Mouse (Mus musculus): Measurements from ENCODE around the gene Shkbp1. TPM values are rescaled to one million over a fixed set of nuclear protein-coding genes. Genes with fewer than 3 reads are reported as not detected.
A peak's percentile ranks its signal among the peaks of the same experiment; 100 is the strongest.

The Shkbp1 gene
- 46.1 and 61.2 TPM in 2 replicates for polyA plus RNA-seq (2016; fragmentation: Nextera tagmentation; extraction: Ambion mirVana)

DNA sequence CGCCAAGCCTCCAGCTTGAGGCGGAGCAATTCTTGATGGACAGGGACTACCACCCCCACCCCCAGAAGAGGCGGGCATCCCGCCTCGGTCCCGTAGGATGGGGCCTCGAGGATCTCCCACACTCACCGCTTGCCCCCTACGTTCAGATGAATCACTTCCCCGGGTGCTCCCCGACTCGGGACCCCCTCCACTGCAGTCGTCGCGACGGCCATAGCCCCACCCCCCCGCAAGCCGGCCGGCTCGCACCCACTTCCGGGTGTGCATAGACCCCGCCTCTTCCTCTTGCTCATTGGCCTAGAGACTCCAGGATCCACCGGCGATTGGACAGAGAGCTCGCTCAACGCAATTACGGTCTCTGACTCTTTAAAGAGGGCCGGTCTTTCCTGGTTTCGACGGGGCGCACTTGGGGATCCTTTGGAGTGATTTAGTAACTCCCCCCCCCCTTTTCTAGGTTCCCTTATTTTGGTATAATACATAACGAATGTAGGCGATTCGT lies at the start of gene Shkbp1:
TSS of gene Shkbp1 (minus strand) at position 275 of the 496 bp plus-strand sequence.
- no peaks in the 10 kb centered on the region for H3K9me3 ChIP-seq (replicated peaks)
- peak within 1 kb of the TSS; percentile 72 for H3K27ac ChIP-seq
- WGBS = under 1% methylated on average over 34 of the region's 34 CpGs

DNA sequence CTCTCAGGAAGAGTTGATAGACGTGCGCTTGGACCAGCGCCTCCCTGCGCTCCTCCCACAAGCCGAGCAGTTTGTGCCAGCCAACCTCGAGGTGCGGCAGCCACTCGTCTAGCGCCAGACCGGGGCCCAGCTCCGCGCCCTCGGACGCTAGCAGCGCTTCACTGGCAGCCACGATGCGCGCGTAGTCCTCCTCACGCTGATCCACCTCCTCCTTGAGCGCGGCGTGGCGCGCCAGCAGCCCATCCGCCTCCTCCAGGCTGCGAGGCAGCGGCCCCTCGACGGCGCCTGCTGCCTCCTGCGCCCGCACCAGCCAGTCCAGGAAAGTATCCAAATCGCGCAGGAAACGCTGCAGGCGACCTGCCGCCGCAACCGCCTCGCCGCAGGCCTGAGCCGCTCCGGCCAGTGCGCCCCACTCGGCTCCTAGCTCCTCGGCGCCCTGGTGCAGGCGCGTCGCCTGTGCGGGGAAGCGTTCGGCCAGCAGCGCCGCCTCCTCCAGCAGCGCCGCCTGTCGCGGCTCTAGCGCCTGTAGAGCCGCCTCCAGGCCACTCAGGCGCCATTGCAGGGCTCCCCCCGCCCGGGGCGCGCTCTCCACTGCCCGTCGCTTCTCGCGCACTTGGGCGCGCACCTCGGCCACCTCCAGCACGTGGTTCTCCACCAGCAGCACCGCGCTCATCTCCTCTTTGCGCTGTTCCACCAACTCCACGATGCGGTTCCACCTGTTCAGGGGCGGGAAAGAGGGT lies 48.6 kb upstream of the Shkbp1 start:
- peaks cover 23% of the 10 kb centered on the region for H3K4me1 ChIP-seq
- peak overlapping the region; percentile 27 for H3K4me3 ChIP-seq
- no peaks in the 10 kb centered on the region for H3K9me3 ChIP-seq (replicated peaks)
- H3K36me3 ChIP-seq = no peaks in the 10 kb centered on the region
- peaks cover 98% of the 10 kb centered on the region for H3K27me3 ChIP-seq (ENCODE audit: low read depth, poor library complexity, severe bottlenecking)
- 7% methylated on average over 81 of the region's 81 CpGs for WGBS
- H3K27ac ChIP-seq = no peak overlapping the region
- DNase-seq (ENCODE audit: low spot score) = peak; percentile 37

More for the DNA sequence above, at the start of gene Shkbp1:
- Histone ChIP-seq H3K27me3 (ENCODE audit: low read depth, poor library complexity, severe bottlenecking) (peaks cover 42% of the 10 kb centered on the region), H3K36me3 (peaks cover 11% of the 10 kb centered on the region), H3K4me3 (peak within 1 kb of the TSS; percentile 67), H3K4me1 (peaks cover 32% of the 10 kb centered on the region)
- DNase-seq (ENCODE audit: low spot score) = peak; percentile 89

DNA sequence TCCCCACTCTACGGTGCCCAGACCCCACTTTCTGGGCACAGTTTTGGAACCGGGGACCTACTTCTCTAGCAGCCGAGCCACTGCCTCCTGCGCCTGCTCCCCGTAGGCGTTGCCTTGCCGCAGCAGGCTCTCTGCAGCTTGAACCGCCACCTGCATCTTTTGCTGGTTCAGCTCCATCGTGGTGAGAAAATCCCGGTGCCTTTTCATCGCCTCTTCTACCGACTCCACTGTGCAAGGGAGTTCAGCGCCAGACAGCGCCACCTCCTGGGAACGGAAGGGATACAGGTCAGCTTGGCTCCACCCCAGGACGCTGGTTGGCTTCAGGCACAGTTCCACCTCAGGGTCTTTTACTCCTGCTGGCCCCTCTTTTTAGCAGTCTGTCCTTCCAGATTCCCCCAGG lies 46.9 kb upstream of the Shkbp1 start:
- Histone ChIP-seq H3K27ac (no peak overlapping the region), H3K36me3 (no peaks in the 10 kb centered on the region), H3K9me3 (replicated peaks) (no peaks in the 10 kb centered on the region), H3K27me3 (ENCODE audit: low read depth, poor library complexity, severe bottlenecking) (peaks cover 96% of the 10 kb centered on the region), H3K4me1 (peaks cover 8% of the 10 kb centered on the region), H3K4me3 (no peak overlapping the region)
- WGBS = 13% methylated on average over 16 of the region's 16 CpGs
- peak; percentile 68 for DNase-seq (ENCODE audit: low spot score)

DNA sequence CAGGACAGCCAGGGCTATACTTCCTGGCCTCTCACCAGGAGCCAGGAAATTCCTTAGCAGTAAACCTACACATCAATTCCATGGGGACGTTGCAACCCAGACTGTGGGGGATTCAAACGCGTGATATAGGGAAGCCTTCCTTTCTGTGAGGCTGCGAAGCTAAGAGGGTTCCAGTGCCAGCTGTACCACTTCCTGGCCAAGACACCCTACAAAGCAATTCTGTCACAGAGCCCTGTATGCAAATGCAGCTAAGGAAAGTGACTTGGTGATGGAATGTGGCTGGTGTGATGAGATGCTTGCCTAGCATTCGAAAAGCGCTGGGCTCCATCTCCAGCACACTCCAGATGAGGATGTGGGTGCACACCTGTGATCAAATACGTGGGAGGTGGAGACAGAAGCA lies 44.7 kb upstream of the Shkbp1 start:
- peaks cover 96% of the 10 kb centered on the region for H3K27me3 ChIP-seq (ENCODE audit: low read depth, poor library complexity, severe bottlenecking)
- WGBS = 86% methylated on average over 7 of the region's 7 CpGs
- no peak overlapping the region for H3K4me3 ChIP-seq
- H3K27ac ChIP-seq = no peak overlapping the region
- H3K36me3 ChIP-seq = no peaks in the 10 kb centered on the region
- no peak for DNase-seq (ENCODE audit: low spot score)
- peaks cover 15% of the 10 kb centered on the region for H3K4me1 ChIP-seq
- H3K9me3 ChIP-seq (replicated peaks) = no peaks in the 10 kb centered on the region

DNA sequence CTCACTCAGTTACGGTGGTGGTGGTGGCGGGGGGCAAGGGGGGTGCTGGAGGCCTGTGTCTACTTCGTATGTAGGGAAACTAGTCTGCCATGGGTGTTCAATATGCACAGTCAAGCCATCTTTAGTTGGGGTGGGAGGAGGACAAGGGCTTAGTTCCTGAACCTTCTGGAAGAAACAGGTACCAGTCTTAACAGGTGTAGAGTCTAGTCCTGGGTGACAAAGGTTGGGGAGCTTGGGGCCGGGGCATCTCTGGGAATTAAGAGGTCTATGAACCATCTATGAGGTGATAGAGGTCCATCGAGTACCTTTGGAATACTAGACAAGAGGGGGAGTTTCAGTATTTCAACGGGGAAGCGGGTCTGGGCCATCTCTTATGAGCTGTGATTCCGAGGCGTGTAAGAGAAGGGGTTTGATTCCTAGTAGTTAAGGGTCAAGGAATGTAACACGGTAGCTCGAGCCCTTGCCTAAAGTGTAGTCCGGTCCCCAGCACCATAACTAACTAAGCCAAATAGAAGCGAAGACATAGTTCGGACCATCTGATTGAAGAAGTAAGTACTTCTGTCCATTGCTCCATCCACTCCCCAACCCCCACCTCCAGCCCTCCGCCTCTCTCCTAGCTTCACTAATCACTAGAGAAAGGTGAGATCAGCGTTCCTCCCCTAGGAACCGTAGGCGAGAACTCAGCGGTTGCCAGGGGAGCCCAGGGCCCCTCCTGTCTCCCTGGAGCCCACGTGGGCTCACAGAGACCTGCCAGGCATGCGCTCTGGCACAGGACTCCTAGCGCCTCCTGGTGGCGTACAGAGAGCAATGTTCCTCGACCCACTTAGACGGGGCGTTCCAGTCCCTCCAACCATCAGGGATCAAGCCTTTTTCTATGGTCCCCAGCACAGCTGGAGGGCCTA lies 41.5 kb upstream of the Shkbp1 start:
- H3K36me3 ChIP-seq = no peaks in the 10 kb centered on the region
- peak; percentile 75 for DNase-seq (ENCODE audit: low spot score)
- H3K4me3 ChIP-seq = peak overlapping the region; percentile 57; the same call in 1 of the 2 replicates
- peaks cover 9% of the 10 kb centered on the region for H3K4me1 ChIP-seq
- 18% methylated on average over 26 of the region's 26 CpGs for WGBS
- H3K27me3 ChIP-seq (ENCODE audit: low read depth, poor library complexity, severe bottlenecking) = peaks cover 96% of the 10 kb centered on the region
- H3K9me3 ChIP-seq (replicated peaks) = no peaks in the 10 kb centered on the region
- H3K27ac ChIP-seq = no peak overlapping the region

DNA sequence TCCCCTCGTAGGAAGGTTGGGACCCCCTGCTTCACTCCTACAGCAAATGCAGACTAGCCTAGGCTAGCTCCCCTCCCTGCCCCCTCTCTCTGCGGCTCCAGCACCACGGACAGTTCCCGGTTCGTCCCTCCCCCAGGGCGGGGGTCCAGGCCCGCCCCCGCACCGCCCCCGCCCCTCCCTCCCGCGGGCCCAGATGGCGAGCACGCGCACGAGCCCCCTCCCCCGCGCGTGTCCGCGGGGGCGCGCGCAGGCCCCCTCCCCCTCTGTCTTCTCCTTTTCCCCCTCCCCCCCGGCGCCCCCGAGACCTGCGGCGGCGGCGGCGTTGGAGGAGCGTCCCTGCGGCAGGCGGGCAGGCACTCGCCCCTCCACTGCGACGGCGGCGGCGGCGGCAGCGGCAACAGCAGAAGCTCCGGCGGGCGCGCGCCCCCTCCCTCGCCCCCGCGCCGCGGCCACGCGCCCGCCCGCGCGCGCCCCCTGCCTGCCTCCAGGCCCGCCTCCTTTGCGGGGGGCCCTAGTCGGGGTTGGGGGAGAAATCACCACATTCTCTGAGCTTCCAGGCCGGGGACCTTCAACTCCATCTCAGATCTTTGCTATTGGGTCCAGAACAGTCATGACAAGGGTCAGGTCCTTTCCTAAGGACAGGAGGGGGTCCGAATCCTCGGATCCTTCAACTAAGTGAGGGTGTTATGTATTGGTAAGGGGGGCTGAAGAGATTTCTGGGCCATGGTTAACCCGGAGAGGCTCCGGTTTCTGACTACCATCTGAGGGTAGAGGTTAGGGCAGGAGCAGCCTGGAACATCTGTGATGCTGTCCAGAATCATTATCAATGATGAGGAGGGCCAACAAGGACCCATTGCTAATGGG lies 40.6 kb upstream of the Shkbp1 start:
- H3K27me3 ChIP-seq (ENCODE audit: low read depth, poor library complexity, severe bottlenecking) = peaks cover 96% of the 10 kb centered on the region
- DNase-seq (ENCODE audit: low spot score) = peak; percentile 77
- peaks cover 9% of the 10 kb centered on the region for H3K4me1 ChIP-seq
- H3K27ac ChIP-seq = no peak overlapping the region
- H3K4me3 ChIP-seq = peak overlapping the region; percentile 57
- no peaks in the 10 kb centered on the region for H3K9me3 ChIP-seq (replicated peaks)
- WGBS = 4% methylated on average over 51 of the region's 68 CpGs
- no peaks in the 10 kb centered on the region for H3K36me3 ChIP-seq

DNA sequence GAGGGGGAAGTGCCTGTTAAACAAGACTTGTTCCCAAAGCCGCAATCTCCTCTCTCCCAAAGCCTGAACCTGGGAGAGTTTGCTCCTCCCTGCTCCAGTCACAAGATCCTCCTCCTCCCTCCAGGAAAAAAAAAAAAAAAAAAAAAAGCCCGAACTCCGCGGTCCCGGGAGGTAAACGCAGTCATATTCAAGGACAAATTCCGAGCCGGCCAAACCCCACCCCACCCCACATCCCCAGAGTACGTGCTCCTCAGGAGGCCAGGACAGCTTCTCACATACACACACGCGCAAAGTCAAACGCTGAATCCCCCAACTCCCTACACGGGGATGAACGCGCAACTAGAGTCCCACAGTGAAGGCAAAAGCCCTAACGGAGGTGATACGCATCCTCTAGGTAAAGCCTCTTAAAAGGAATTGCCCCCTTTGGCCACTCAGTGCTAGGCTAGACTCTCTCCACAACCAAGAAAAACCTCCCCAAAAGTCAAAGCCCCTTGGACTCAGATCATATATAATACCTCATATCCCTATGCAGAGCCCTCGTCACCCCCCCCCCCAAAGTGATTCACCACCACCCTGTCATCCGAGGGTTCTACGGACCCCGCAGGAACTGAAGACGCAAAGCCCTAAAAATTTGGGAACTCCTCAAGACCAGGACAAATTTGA lies 39.8 kb upstream of the Shkbp1 start:
- no peaks in the 10 kb centered on the region for H3K9me3 ChIP-seq (replicated peaks)
- H3K27ac ChIP-seq = no peak overlapping the region
- no peak for DNase-seq (ENCODE audit: low spot score)
- H3K4me1 ChIP-seq = peaks cover 9% of the 10 kb centered on the region
- peak overlapping the region; percentile 57 for H3K4me3 ChIP-seq
- WGBS = 3% methylated on average over 22 of the region's 22 CpGs
- peaks cover 96% of the 10 kb centered on the region for H3K27me3 ChIP-seq (ENCODE audit: low read depth, poor library complexity, severe bottlenecking)
- H3K36me3 ChIP-seq = no peaks in the 10 kb centered on the region

DNA sequence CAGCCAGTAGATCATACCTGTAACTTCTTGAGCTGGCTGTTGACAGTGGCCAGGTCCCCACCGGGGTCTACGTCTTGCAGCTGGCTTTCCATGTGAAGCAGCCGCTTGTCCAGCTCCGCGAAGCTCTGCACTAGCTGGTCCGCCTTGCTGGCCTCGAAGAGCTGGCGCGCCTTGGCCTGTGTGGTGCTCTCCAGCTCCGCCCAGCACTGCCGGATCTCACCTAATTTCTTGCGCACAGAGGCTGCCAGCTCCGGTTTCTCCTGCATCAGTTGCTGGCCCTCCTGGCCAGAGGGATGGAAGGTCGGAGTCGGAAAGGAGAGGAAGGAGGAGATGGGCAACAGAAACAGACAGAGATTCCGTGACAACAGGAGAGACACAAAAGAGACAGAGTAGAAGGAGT lies 35.6 kb upstream of the Shkbp1 start:
- Histone ChIP-seq H3K4me1 (peaks cover 4% of the 10 kb centered on the region), H3K27me3 (ENCODE audit: low read depth, poor library complexity, severe bottlenecking) (peaks cover 63% of the 10 kb centered on the region)
- WGBS = 36% methylated on average over 16 of the region's 16 CpGs

DNA sequence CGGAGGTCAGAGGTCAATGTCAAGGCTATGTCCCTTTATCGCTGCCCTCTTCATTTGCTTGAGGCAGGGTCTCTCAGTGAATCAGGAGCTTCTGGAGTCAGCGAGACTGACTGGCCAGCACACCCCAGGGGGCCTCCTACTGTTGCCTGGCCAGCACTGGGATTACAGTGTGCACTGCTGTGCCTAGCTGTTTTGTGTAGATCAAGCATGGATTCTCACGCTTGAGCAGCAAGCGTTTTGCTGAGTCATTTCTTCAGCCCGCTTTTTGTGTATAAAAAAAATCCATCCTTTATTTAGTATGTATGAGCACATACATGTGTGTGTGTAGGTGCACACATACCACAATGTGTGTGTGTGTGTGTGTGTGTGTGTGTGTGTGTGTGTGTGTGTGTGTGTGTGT lies 33.4 kb upstream of the Shkbp1 start:
- 82% methylated on average over 6 of the region's 6 CpGs for WGBS

More for the DNA sequence above, 35.6 kb upstream of the Shkbp1 start:
- H3K4me3 ChIP-seq = no peak overlapping the region
- H3K36me3 ChIP-seq = no peaks in the 10 kb centered on the region
- no peak overlapping the region for H3K27ac ChIP-seq
- no peak for DNase-seq (ENCODE audit: low spot score)
- H3K9me3 ChIP-seq (replicated peaks) = no peaks in the 10 kb centered on the region

DNA sequence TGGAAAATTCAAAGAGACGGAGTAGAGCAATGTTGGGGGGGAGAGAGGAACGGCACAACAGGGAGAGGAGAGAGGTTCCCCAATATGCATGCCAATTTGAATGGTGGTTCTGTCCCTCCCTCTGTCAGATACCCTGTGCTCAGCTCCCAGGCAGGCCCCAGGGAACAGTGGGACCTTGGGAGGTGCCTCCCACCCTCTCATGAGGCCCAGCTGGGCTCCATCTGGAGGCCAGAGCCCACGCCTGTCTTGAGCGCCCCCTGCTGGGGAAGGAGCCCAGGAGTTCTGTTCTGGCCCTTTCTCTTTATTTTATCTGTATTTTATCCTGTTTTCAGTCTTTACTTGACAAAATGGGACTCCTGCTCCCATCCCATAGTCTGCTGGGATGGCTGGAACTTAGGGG lies 28.9 kb upstream of the Shkbp1 start:
- H3K36me3 ChIP-seq = no peaks in the 10 kb centered on the region
- H3K27me3 ChIP-seq (ENCODE audit: low read depth, poor library complexity, severe bottlenecking) = 0 out of 2 replicates have a peak, but pooled peaks cover 13% of the 10 kb centered on the region
- DNase-seq (ENCODE audit: low spot score) = peak; percentile 86
- no peak overlapping the region for H3K27ac ChIP-seq
- no peaks in the 10 kb centered on the region for H3K4me1 ChIP-seq
- no peak overlapping the region for H3K4me3 ChIP-seq
- WGBS = 37% methylated on average over 4 of the region's 4 CpGs
- no peaks in the 10 kb centered on the region for H3K9me3 ChIP-seq (replicated peaks)

More for the DNA sequence above, 33.4 kb upstream of the Shkbp1 start:
- no peak for DNase-seq (ENCODE audit: low spot score)
- Histone ChIP-seq H3K36me3 (no peaks in the 10 kb centered on the region), H3K27ac (no peak overlapping the region), H3K27me3 (ENCODE audit: low read depth, poor library complexity, severe bottlenecking) (peaks cover 42% of the 10 kb centered on the region), H3K4me1 (no peaks in the 10 kb centered on the region), H3K4me3 (no peak overlapping the region), H3K9me3 (replicated peaks) (no peaks in the 10 kb centered on the region)

DNA sequence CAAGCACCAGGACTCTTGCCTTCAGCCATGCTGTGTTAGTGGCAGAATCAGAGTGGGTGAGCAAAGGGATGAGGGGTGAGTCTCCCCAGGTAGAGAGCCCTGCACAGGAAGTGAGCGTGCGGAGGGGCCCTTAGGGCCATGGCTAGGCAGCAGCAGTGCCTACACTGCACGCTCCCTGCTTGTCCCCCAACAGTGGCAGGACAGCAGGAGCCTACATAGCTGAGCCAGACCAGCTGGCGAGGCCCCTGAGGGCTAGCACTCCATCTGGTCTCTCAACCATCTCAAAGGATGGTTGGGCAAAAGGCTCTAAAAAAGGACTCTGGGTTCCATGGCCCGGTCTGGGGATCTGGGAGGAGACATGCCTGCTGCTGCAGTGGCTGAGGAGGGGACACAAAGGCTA lies 28.3 kb upstream of the Shkbp1 start:
- Histone ChIP-seq H3K36me3 (no peaks in the 10 kb centered on the region), H3K9me3 (replicated peaks) (no peaks in the 10 kb centered on the region), H3K4me3 (no peak overlapping the region), H3K27ac (no peak overlapping the region), H3K27me3 (ENCODE audit: low read depth, poor library complexity, severe bottlenecking) (peaks cover 19% of the 10 kb centered on the region; the same call in 1 of the 2 replicates), H3K4me1 (no peaks in the 10 kb centered on the region)
- WGBS = 74% methylated on average over 5 of the region's 5 CpGs
- DNase-seq (ENCODE audit: low spot score) = no peak

DNA sequence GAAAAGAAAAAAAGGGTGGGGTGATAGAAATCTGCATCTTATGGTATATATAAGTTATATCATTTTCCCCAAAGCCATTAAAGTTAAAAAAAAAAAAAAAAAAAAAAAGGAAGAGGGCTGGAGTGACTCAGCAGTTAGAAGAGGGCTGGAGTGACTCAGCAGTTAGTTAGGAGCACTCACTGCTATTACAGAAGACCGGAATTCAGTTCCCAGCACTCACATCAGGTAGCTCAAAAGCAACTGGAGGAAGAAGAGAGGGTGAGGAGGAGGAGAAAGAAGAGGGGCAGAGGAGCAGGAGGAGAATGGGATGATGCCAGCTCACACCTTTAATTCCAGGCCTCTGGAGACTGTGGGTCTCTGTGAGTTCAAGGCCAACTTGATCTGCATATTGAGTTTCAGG lies 27.4 kb upstream of the Shkbp1 start:
- H3K36me3 ChIP-seq = no peaks in the 10 kb centered on the region
- peaks cover 28% of the 10 kb centered on the region for H3K27me3 ChIP-seq (ENCODE audit: low read depth, poor library complexity, severe bottlenecking)
- H3K27ac ChIP-seq = no peak overlapping the region
- H3K9me3 ChIP-seq (replicated peaks) = no peaks in the 10 kb centered on the region
- H3K4me1 ChIP-seq = no peaks in the 10 kb centered on the region
- DNase-seq (ENCODE audit: low spot score) = no peak
- WGBS = 86% methylated on average over 1 of the region's 1 CpGs
- H3K4me3 ChIP-seq = no peak overlapping the region
